Mouse (Mus musculus) lung, embryonic 14.5 days (tissue): ENCODE data around the gene Gm5741. TPM values are rescaled to one million over a fixed set of nuclear protein-coding genes. Genes with fewer than 3 reads are reported as not detected.

ENCODE experiments used
- ATAC-seq: fragments of 200-750 bp; cut with Nextera tagmentation; 2 replicates; pipeline ENCODE4 v1.8.0; 2017; ENCODE audit warnings: mild to moderate bottlenecking, moderate TSS enrichment, moderate library complexity; ENCODE audit not compliant: insufficient read depth
- DNase-seq: peaks from one replicate; pipeline ENCODE4 v3.0.0-alpha.2; 2015
- H3K27ac ChIP-seq: fragments of 300-500 bp; sonication (generic); 2 replicates; pipeline ENCODE4 v1.5.1; 2014; ENCODE audit warnings: low read depth, mild to moderate bottlenecking, moderate library complexity
- H3K27me3 ChIP-seq: fragments of 300-500 bp; sonication (generic); 2 replicates; pipeline ENCODE4 v1.6.1; 2014; ENCODE audit warnings: low read length, control low read depth; ENCODE audit not compliant: insufficient read depth
- H3K36me3 ChIP-seq: fragments of 300-500 bp; sonication (generic); 2 replicates; pipeline ENCODE4 v1.6.1; 2014; ENCODE audit warnings: control low read depth; ENCODE audit not compliant: insufficient read depth
- H3K4me1 ChIP-seq: fragments of 300-500 bp; sonication (generic); 2 replicates; pipeline ENCODE4 v1.6.1; 2014; ENCODE audit warnings: antibody characterized with exemption, control low read depth; ENCODE audit not compliant: insufficient read depth
- H3K4me2 ChIP-seq: fragments of 300-500 bp; sonication (generic); 2 replicates; pipeline ENCODE4 v1.6.1; 2014; ENCODE audit warnings: mild to moderate bottlenecking
- H3K4me3 ChIP-seq: fragments of 300-500 bp; sonication (generic); 2 replicates; pipeline ENCODE4 v1.5.1; 2014; ENCODE audit warnings: low read depth, low read length
- H3K9ac ChIP-seq: fragments of 300-500 bp; sonication (generic); 2 replicates; pipeline ENCODE4 v1.6.1; 2014
- H3K9me3 ChIP-seq: fragments of 300-500 bp; sonication (generic); 2 replicates; pipeline ENCODE4 v1.6.1; 2016; ENCODE audit warnings: low read depth, low read length, control low read depth
- CTCF ChIP-seq: IDR thresholded peaks from 2 replicates; pipeline ENCODE4 v1.5.1; 2016; ENCODE audit warnings: antibody characterized with exemption, low read depth
- WGBS: fragments of 180-500 bp; shearing (Covaris S2); extraction: QIAGEN DNeasy Blood & Tissue Kit; methylation state at CpG from one replicate; pipeline ENCODE4 v1.1.7; 2014; 5-methylcytosine and 5-hydroxymethylcytosine counted together
- polyA plus RNA-seq: library from polyadenylated mRNA; unstranded; fragments of >200 nt; fragmentation: Nextera tagmentation; extraction: Ambion mirVana; gene quantifications from 2 replicates; pipeline ENCODE4 v1.2.1, GENCODE M21; 2014

Gm5741 gene
- polyA plus RNA-seq: 0.72 TPM in 1 of 2 replicates, not detected in the other

GRCm38 (mm10) chr8:85067982-85068381 is at the start of gene Gm5741:
Gene Gm5741, minus strand, starts transcription at chr8:85067982.
- ATAC-seq (no peak), DNase-seq (no peak)
- Histone ChIP-seq H3K36me3 (peaks cover 3% of the 10 kb centered on the region; the same call in 1 of the 2 replicates), H3K27ac (no peak within 1 kb of the TSS), H3K4me2 (no peak within 1 kb of the TSS), H3K27me3 (no peaks in the 10 kb centered on the region), H3K9me3 (no peaks in the 10 kb centered on the region), H3K4me1 (peaks cover 6% of the 10 kb centered on the region; the same call in 1 of the 2 replicates), H3K9ac (no peak within 1 kb of the TSS), H3K4me3 (no peak within 1 kb of the TSS)
- no peak for TF ChIP-seq CTCF

DNA sequence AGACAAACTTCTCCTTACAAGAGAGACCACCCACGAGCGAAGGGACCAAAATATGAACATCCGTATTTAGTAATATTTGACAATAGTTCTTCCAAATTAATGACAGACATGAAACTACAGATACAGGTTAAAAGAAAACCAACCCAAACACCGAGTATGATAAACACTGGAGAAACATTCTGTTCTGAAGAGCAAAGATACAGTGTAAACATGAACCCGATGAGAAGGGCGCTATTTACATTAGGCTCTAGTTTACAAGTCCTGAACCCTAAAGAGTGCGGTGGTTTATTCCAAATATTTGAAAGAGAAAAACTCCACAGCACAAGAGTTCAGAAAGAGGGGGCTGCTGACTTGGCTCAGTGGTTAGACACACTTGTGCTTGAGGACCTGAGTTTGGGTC is 49.2 kb upstream of the Gm5741 start:
- no peak for TF ChIP-seq CTCF
- no peaks in the 10 kb centered on the region for H3K4me1 ChIP-seq
- no peak overlapping the region for H3K4me3 ChIP-seq
- no peaks in the 10 kb centered on the region for H3K9me3 ChIP-seq
- 59% methylated on average over 7 of the region's 7 CpGs for WGBS
- no peak overlapping the region for H3K27ac ChIP-seq
- no peak overlapping the region for H3K4me2 ChIP-seq
- DNase-seq (peak; percentile 7), ATAC-seq (no peak)
- no peaks in the 10 kb centered on the region for H3K27me3 ChIP-seq
- no peaks in the 10 kb centered on the region for H3K36me3 ChIP-seq
- H3K9ac ChIP-seq: no peak overlapping the region

GRCm38 (mm10) chr8:85115501-85115900 is 47.7 kb upstream of the Gm5741 start:
- H3K9ac ChIP-seq: no peak overlapping the region
- WGBS: 74% methylated on average over 4 of the region's 4 CpGs
- no peaks in the 10 kb centered on the region for H3K4me1 ChIP-seq
- no peak for ATAC-seq
- H3K4me3 ChIP-seq: no peak overlapping the region
- H3K27ac ChIP-seq: no peak overlapping the region
- DNase-seq: no peak
- H3K9me3 ChIP-seq: no peaks in the 10 kb centered on the region
- H3K4me2 ChIP-seq: no peak overlapping the region
- TF ChIP-seq CTCF: no peak
- peaks cover 14% of the 10 kb centered on the region for H3K36me3 ChIP-seq
- no peaks in the 10 kb centered on the region for H3K27me3 ChIP-seq

- no peaks in the 10 kb centered on the region for H3K9me3 ChIP-seq
- H3K4me1 ChIP-seq: no peaks in the 10 kb centered on the region
- H3K36me3 ChIP-seq: peaks cover 25% of the 10 kb centered on the region
- no peak for DNase-seq
- ATAC-seq: no peak
- no peak for TF ChIP-seq CTCF
- no peak overlapping the region for H3K4me3 ChIP-seq
- no peak overlapping the region for H3K9ac ChIP-seq
- no peak overlapping the region for H3K4me2 ChIP-seq
- 95% methylated on average over 10 of the region's 10 CpGs for WGBS
- no peak overlapping the region for H3K27ac ChIP-seq
- no peaks in the 10 kb centered on the region for H3K27me3 ChIP-seq
Measured at GRCm38 (mm10) chr8:85113241-85113640, 45.5 kb upstream of the Gm5741 start.

- H3K36me3 ChIP-seq: peaks cover 23% of the 10 kb centered on the region
- H3K9me3 ChIP-seq: no peaks in the 10 kb centered on the region
- DNase-seq: no peak
- no peaks in the 10 kb centered on the region for H3K4me1 ChIP-seq
- no peak overlapping the region for H3K9ac ChIP-seq
- no peak overlapping the region for H3K4me2 ChIP-seq
- H3K27me3 ChIP-seq: no peaks in the 10 kb centered on the region
- WGBS: 80% methylated on average over 4 of the region's 4 CpGs
- no peak for ATAC-seq
- no peak for TF ChIP-seq CTCF
- no peak overlapping the region for H3K27ac ChIP-seq
- H3K4me3 ChIP-seq: no peak overlapping the region
Measured at GRCm38 (mm10) chr8:85100076-85100665, 32.4 kb upstream of the Gm5741 start.

DNA sequence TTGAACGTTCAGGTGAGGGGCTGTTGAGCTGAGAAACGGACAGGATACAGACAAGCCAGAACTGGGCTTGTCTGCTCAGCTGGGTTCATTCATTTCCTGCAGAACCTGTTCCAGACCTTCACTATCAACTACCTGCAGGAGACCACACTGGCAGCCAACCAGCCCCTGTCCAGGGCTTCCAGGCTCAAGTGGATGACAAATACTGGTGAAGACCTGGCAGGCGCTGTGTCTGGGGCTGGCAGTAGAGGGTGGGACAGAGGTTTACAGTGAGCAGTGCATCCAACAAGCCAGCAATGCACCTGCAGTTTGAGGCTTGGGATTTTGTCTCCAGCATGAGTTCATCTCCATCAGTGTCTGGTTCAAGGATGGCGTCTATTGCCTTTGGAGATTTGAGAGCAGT is 29.1 kb upstream of the Gm5741 start:
- DNase-seq (peak; percentile 15), ATAC-seq (no peak)
- Histone ChIP-seq H3K4me1 (no peaks in the 10 kb centered on the region), H3K27ac (no peak overlapping the region), H3K27me3 (no peaks in the 10 kb centered on the region), H3K9ac (no peak overlapping the region), H3K4me2 (no peak overlapping the region), H3K4me3 (no peak overlapping the region), H3K9me3 (no peaks in the 10 kb centered on the region), H3K36me3 (peaks cover 35% of the 10 kb centered on the region)
- WGBS: 68% methylated on average over 4 of the region's 4 CpGs
- TF ChIP-seq CTCF: no peak

GRCm38 (mm10) chr8:85096196-85096595 is 28.4 kb upstream of the Gm5741 start:
- ATAC-seq (no peak), DNase-seq (no peak)
- TF ChIP-seq CTCF: no peak
- H3K9ac ChIP-seq: no peak overlapping the region
- H3K4me2 ChIP-seq: no peak overlapping the region
- H3K9me3 ChIP-seq: no peaks in the 10 kb centered on the region
- WGBS: 87% methylated on average over 16 of the region's 16 CpGs
- H3K4me1 ChIP-seq: no peaks in the 10 kb centered on the region
- peaks cover 36% of the 10 kb centered on the region for H3K36me3 ChIP-seq
- no peak overlapping the region for H3K4me3 ChIP-seq
- H3K27me3 ChIP-seq: no peaks in the 10 kb centered on the region
- no peak overlapping the region for H3K27ac ChIP-seq

GRCm38 (mm10) chr8:85095566-85095965 is 27.8 kb upstream of the Gm5741 start:
- no peak overlapping the region for H3K4me3 ChIP-seq
- no peak overlapping the region for H3K4me2 ChIP-seq
- TF ChIP-seq CTCF: no peak
- no peaks in the 10 kb centered on the region for H3K27me3 ChIP-seq
- DNase-seq: no peak
- peaks cover 42% of the 10 kb centered on the region for H3K36me3 ChIP-seq
- no peak for ATAC-seq
- no peaks in the 10 kb centered on the region for H3K9me3 ChIP-seq
- no peak overlapping the region for H3K9ac ChIP-seq
- WGBS: 88% methylated on average over 7 of the region's 7 CpGs
- H3K27ac ChIP-seq: no peak overlapping the region
- no peaks in the 10 kb centered on the region for H3K4me1 ChIP-seq
